Mouse (Mus musculus) liver, postnatal 0 days (tissue): ENCODE results near the gene Trp53i13.

Experiments
- CTCF ChIP-seq: sonication (generic); IDR thresholded peaks from 2 replicates; pipeline ENCODE4 v1.5.1; 2016; ENCODE audit warnings: antibody characterized with exemption, low read depth
- EP300 ChIP-seq: IDR thresholded peaks from 2 replicates; pipeline ENCODE4 v1.6.1; 2016; ENCODE audit warnings: antibody characterized with exemption, low read depth, mild to moderate bottlenecking

DNA sequence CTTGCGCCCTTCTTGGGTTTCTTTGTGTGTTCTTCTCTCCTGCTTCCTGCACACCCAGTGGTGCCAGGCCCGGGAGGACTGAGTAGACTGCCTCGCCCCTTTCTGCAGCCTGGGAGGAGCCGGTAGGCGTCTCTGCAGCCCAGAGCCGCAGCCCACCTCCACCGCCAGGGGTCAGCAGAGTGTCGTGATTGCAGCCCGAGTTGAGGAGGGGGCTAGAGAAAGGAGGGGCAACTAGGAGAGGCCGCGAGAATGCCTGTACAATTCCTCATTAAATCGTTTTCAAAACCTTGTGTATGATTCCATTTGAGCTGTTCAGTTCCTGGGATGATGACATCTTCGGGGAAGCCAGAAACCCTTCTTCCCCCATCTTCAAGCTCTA, 24.7 kb downstream of the Trp53i13 start:
- TF ChIP-seq CTCF (peak; percentile 98), EP300 (no peak)
